Comparison of ENCODE assay signal across 19 mouse cellular contexts in the genomic region with DNA sequence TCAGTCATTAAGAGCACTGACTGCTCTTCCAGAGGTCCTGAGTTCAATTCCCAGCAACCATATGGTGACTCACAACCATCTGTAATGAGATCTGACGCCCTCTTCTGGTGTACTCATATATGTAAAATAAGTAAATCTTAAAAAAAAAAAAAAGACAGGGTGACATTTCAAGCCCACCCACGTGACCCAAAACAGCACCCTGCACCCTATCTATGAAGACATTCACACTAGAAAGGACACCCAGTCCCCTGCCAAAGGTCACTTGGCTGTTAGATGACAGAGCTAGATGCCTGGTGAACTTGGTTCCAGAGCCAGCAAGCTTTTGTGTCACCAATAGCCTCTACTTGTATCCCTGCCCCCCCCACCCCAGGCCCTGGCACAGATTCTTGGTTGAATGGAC. TPM values are rescaled to one million over a fixed set of nuclear protein-coding genes. Genes with fewer than 3 reads are reported as not detected.
"Had no signal": no experiment of that assay in that cellular context is flagged by ENCODE, and none has a peak within 500 bp of the region (broad histone marks: within the 10 kb centered on the region; RNA-seq: fewer than 3 reads in every experiment).

No protein-coding gene starts in this region.

- H3K4me3 ChIP-seq: limb, embryonic 15.5 days; liver, embryonic 15.5 days; midbrain, embryonic 10.5 days; midbrain, embryonic 15.5 days; neural tube, embryonic 13.5 days had no signal

- ATAC-seq: intestine, embryonic 16.5 days; midbrain, embryonic 15.5 days had no signal

- H3K9me3 ChIP-seq: limb, embryonic 15.5 days; liver, embryonic 15.5 days; midbrain, embryonic 10.5 days; midbrain, embryonic 15.5 days; neural tube, embryonic 13.5 days had no signal

- H3K27ac ChIP-seq: kidney, postnatal 0 days; limb, embryonic 15.5 days; liver, embryonic 15.5 days; midbrain, embryonic 10.5 days; midbrain, embryonic 15.5 days had no signal

- H3K4me2 ChIP-seq: limb, embryonic 15.5 days; liver, embryonic 15.5 days; lung, embryonic 14.5 days had no signal

- H3K36me3 ChIP-seq: limb, embryonic 15.5 days; liver, embryonic 15.5 days; midbrain, embryonic 10.5 days; midbrain, embryonic 15.5 days; neural tube, embryonic 13.5 days had no signal

- DNase-seq: layer of hippocampus, postnatal 36 days; lung, embryonic 14.5 days; lung, postnatal 10 days; lung, postnatal 4 days; retina, postnatal 1 day; right cerebral cortex, postnatal 4 days; spleen, adult 18-20 months; thymus, postnatal 36 days had no signal

- H3K9ac ChIP-seq: limb, embryonic 15.5 days; liver, embryonic 15.5 days; lung, embryonic 14.5 days; neural tube, embryonic 13.5 days had no signal

RNA-seq across cellular contexts. Expression of gene Neurod2, which starts 36.4 kb away (rescaled TPM):
- polyA plus RNA-seq: kidney, postnatal 0 days; large intestine, adult 2 months; limb, embryonic 11.5 days; limb, embryonic 15.5 days; liver, embryonic 15.5 days; lung, embryonic 14.5 days; stomach, embryonic 14.5 days; thymus, postnatal 0 days had no signal
